Mouse (Mus musculus): ENCODE measurements around the gene Taf1c. TPM values are rescaled to one million over a fixed set of nuclear protein-coding genes. Genes with fewer than 3 reads are reported as not detected.

Taf1c gene
- total RNA-seq, 2 experiments from 2014 or later = 5.2 to 6.6 TPM

DNA sequence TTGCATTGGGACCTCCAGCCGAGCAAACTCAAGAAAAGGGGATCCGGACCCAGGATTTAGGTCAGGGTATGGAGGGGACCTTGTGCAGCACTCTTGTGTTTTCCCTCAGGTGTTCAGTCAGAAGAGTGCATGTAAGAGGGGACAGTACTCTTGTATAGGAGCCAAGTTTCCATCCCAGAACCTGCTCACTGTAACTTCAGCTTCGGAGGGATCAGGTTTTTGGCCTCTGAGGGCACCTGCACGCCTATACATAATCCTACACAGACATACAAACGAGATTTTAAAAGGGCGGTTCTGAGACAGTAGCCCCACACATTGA, 45.7 kb downstream of the Taf1c start:
- H3K4me3 ChIP-seq = peak overlapping the region; percentile 81
- peak overlapping the region; percentile 98 for H3K27ac ChIP-seq
- no peak for DNase-seq
- intact Hi-C loops (cut with DNase I) = loop anchor here (10.0 kb wide), 1 partner anchor 115 kb away; no protein-coding TSS in a partner anchor
- no peak for TF ChIP-seq CTCF (IDR thresholded peaks at IDR 0.05)

DNA sequence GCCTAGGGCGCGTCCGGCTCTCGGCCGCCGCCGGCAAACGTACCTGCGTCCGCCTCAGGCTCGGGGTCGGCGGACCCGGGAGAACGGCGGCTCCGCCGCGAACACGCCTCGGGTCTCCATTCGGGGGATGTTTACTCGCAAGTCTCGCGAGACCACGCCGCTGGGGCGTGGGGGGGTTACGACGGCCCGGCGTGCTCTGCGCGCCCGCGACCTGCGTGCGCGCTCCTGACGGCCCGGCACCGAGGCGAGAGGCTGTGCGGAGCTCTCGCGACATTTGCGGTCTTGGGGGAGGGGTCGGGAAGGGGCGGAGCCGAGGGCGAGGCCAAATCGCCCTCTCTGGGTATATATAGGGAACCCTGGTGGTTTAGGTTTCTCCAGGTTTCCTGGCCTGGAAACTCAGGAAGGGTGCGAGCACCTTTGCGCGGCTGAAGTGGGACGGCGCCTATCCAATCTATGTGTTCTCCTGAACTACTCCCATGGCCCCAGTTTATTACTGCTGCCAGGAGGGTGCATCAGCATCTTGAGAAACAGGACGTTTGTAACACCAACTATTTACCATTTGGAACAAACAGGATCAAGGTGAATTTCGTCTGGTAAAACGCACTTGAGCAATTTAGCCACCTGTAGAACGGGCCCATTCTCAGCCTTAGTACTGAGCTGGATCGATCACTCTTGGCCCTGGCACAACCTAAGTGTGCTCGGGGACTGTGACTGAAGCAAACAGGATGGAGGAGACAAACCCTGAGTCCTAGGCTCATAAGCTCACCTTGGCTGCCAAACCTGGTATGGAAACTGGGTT, 46.2 kb downstream of the Taf1c start, which contains the start of gene Mbtps1:
Mbtps1 (minus strand) TSS at position 133 of the 799 bp plus-strand sequence.
- peak within 1 kb of the TSS; percentile 81 for H3K4me3 ChIP-seq
- peak; percentile 27 for TF ChIP-seq CTCF (IDR thresholded peaks at IDR 0.05)
- peak; percentile 99 for DNase-seq
- peak within 1 kb of the TSS; percentile 98 for H3K27ac ChIP-seq
- intact Hi-C loops (cut with DNase I) = loop anchor here (1.0 to 10.0 kb wide), 2 partner anchors 46 to 116 kb away; partner anchors contain the start of gene Taf1c

DNA sequence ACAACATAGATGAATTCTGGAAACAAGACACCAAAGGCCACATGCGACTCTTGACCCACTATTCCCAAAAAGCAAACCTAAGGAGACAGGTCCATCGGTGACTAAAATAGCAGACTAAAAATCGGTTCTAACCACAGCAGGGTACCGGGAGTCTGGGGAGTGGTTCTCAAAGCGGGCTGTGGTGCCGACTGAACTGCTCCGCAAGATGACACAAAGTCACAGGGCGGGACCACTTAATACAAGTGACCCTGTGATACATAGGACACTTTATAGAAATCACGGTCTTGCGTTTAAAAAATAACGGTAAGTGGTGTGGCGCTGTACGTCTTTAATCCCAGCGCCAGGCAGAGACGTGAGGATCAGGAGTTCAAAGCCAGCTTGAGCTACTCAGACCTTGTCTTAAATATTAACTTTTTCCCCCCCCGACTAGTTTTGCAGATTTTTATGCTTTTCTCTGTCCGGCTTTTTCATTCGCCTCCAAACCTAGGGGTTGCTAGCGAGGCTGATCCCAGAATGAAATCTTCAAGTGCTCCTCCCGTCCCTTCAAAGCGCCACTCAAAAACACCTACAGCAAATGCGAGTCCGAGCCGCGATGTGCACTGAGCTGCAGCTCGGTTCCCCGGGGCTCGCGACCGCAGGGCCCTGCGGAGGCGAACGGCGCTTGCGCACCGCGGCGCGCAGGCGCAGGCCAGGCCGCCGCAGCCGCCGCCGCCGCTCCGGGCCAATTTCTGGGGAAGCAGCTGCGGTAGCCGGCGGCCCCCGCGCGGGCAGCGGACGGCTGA, 47.0 kb downstream of the Taf1c start:
- TF ChIP-seq CTCF (IDR thresholded peaks at IDR 0.05) = no peak
- DNase-seq = peak; percentile 91
- Histone ChIP-seq H3K4me3 (peak overlapping the region; percentile 81), H3K27ac (peak overlapping the region; percentile 98)
- intact Hi-C loops (cut with DNase I) = loop anchor here (1.0 to 10.0 kb wide), 2 partner anchors 47 to 117 kb away; partner anchors contain the start of gene Taf1c

GRCm38 (mm10) chr8:119557132-119557531, 47.9 kb downstream of the Taf1c start:
- DNase-seq = no peak
- peak overlapping the region; percentile 98; the same call in 1 of the 2 replicates for H3K27ac ChIP-seq
- no peak for TF ChIP-seq CTCF (IDR thresholded peaks at IDR 0.05)
- intact Hi-C loops (cut with DNase I) = loop anchor here (10.0 kb wide), 1 partner anchor 118 kb away; no protein-coding TSS in a partner anchor
- peak overlapping the region; percentile 81 for H3K4me3 ChIP-seq

DNA sequence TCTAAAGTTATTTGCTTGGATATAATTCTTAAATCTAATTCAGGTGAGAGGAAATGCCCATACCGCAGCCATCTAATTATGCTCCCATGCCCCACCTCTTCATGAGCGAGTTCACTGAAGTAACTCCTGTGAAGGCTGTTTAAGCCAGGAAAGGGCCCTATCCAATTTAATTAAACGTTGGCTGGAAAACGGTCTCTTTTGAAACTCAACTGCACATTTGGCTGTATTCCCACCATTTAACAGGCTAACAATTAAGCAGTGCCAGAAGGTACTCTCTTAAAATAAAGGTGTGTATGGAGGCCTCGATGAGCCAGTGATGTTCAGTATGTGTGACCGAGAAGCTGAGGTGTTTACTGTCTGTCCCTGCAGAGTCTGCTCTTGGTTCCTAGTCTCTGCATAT, 49.2 kb downstream of the Taf1c start:
- no peak for DNase-seq
- no peak for TF ChIP-seq CTCF (IDR thresholded peaks at IDR 0.05)
- intact Hi-C loops (cut with DNase I) = loop anchor here (10.0 kb wide), 1 partner anchor 119 kb away; no protein-coding TSS in a partner anchor
- H3K4me3 ChIP-seq = no peak overlapping the region
- no peak overlapping the region for H3K27ac ChIP-seq

DNA sequence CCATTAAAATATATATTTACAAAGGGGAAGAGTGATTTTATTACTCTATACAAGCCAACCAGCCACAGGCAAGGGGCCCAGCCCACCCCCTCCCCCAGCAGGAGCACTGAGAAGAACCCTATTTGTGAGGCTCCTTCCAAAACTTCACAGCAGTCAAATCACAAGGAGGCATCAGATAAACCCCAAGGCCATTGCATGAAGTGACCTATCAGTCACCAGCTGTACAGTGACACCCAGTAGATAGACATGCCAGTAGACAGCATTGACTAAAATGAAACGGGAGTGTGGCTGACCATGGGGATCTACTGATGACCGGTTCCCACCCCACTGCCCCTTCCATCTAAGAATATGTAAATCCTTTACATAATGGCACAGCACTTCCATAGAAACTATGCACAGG, 52.1 kb downstream of the Taf1c start:
- no peak for TF ChIP-seq CTCF (IDR thresholded peaks at IDR 0.05)
- intact Hi-C loops (cut with DNase I) = loop anchor here (10.0 kb wide), 1 partner anchor 122 kb away; no protein-coding TSS in a partner anchor
- no peak for DNase-seq
- Histone ChIP-seq H3K4me3 (no peak overlapping the region), H3K27ac (no peak overlapping the region)

GRCm38 (mm10) chr8:119548560-119549113, 56.4 kb downstream of the Taf1c start:
- H3K4me3 ChIP-seq = no peak overlapping the region
- no peak for TF ChIP-seq CTCF (IDR thresholded peaks at IDR 0.05)
- no peak overlapping the region for H3K27ac ChIP-seq
- intact Hi-C loops (cut with DNase I) = no loop called here
- DNase-seq = no peak

Other genes with a start within 250 kb of the Taf1c start
- gene Mlycd, start 210.3 kb downstream of the Taf1c start, total RNA-seq (2021) = 100 to 1,000 TPM in 1 of 2 experiments, 10 to 100 TPM in 1; 78.9 to 103 TPM
- gene Osgin1, start 171.1 kb downstream of the Taf1c start, total RNA-seq (2021) = 10 to 100 TPM in 1 of 2 experiments, 1 to 10 TPM in 1; 9.3 to 19.7 TPM
- gene Necab2, start 158.5 kb downstream of the Taf1c start, total RNA-seq (2021) = not detected
- not detected for gene Slc38a8, start 103.5 kb downstream of the Taf1c start, total RNA-seq (2021)
- 10 to 100 TPM; 28.6 to 28.7 TPM for gene Mbtps1, start 46.5 kb downstream of the Taf1c start, total RNA-seq (2021)
- gene Hsdl1, start 30.0 kb downstream of the Taf1c start, total RNA-seq (2021) = 10 to 100 TPM; 15.9 to 16.6 TPM
- gene Dnaaf1, start 30.0 kb downstream of the Taf1c start, total RNA-seq (2021) = not detected
- gene Adad2, start 7.5 kb upstream of the Taf1c start, total RNA-seq (2021) = not detected
- 10 to 100 TPM; 14.1 to 14.3 TPM for gene Kcng4, start 30.5 kb upstream of the Taf1c start, total RNA-seq (2021)
- 10 to 100 TPM; 96.5 to 98.7 TPM for gene Wfdc1, start 61.1 kb upstream of the Taf1c start, total RNA-seq (2021)
- under 1 TPM; 0.08 to 0.10 TPM for gene Atp2c2, start 94.8 kb upstream of the Taf1c start, total RNA-seq (2021)
- gene Tldc1, start 173.2 kb upstream of the Taf1c start, total RNA-seq (2021) = 1 to 10 TPM; 3.0 to 3.3 TPM
- 1 to 10 TPM; 3.2 to 7.4 TPM for gene Cotl1, start 235.3 kb upstream of the Taf1c start, total RNA-seq (2021)

Data from gastrocnemius, adult 2 months (tissue).